8 mouse cellular contexts compared by ENCODE assay signal in genomic region chr11:4123922-4124321, GRCm38 (mm10). TPM values are rescaled to one million over a fixed set of nuclear protein-coding genes. Genes with fewer than 3 reads are reported as not detected.
DNase-seq lines count a peak whose midpoint lies in the region; ATAC-seq and TF ChIP-seq lines count a peak whose summit lies in the region.

No protein-coding gene starts in this region.

- H3K4me2 ChIP-seq in lung, embryonic 14.5 days = no peak overlapping the region

- H3K9me3 ChIP-seq in lung, embryonic 14.5 days (ENCODE audit: low read depth, low read length) = no peaks in the 10 kb centered on the region

- H3K4me1 ChIP-seq in cortical plate, adult 2 months (ENCODE audit: control insufficient read depth, insufficient read depth, low read length) = peaks cover 1% of the 10 kb centered on the region; the same call in 1 of the 2 replicates
- no peaks in the 10 kb centered on the region; the same call in 1 of the 2 replicates for H3K4me1 ChIP-seq in lung, embryonic 14.5 days (ENCODE audit: insufficient read depth)

- no peak overlapping the region for H3K9ac ChIP-seq in lung, embryonic 14.5 days

- H3K4me3 ChIP-seq in left cerebral cortex, adult 2 months = no peak overlapping the region
- no peak overlapping the region for H3K4me3 ChIP-seq in cortical plate, adult 2 months (ENCODE audit: insufficient read depth, low read length)
- no peak overlapping the region for H3K4me3 ChIP-seq in lung, embryonic 14.5 days (ENCODE audit: low read depth, low read length)

- WGBS in lung, embryonic 14.5 days = 60% methylated on average over 5 of the region's 5 CpGs

- intact Hi-C loops in left cerebral cortex, adult 2 months (cut with DNase I) = no loop called here
- intact Hi-C loops in left cerebral cortex, postnatal 36 days (cut with DNase I) = loop anchor here (5.0 kb wide), 2 partner anchors 37 to 72 kb away; no protein-coding TSS in a partner anchor

- peaks cover 3% of the 10 kb centered on the region; the same call in 1 of the 2 replicates for H3K27me3 ChIP-seq in lung, embryonic 14.5 days (ENCODE audit: insufficient read depth, low read length)

- no peak overlapping the region for H3K27ac ChIP-seq in left cerebral cortex, adult 2 months
- H3K27ac ChIP-seq in cortical plate, adult 2 months (ENCODE audit: insufficient read depth, low read length) = no peak overlapping the region
- no peak overlapping the region for H3K27ac ChIP-seq in lung, embryonic 14.5 days (ENCODE audit: low read depth)

- peak; percentile 67 for DNase-seq in CD4-positive, CD25-positive, alpha-beta regulatory T cell, adult 2 months (ENCODE audit: low read depth, low spot score)
- no peak for DNase-seq in left cerebral cortex, adult 2 months (ENCODE audit: extremely low spot score in 1 of 2, low spot score in 2 of 2)
- no peak for DNase-seq in left cerebral cortex, postnatal 36 days (ENCODE audit: low spot score in 2 of 2)
- DNase-seq in lung, embryonic 14.5 days = peak; percentile 56
- DNase-seq in thymus, postnatal 0 days (ENCODE audit: low spot score) = peak; percentile 51

- TF ChIP-seq POLR2A in cortical plate, adult 2 months (IDR thresholded peaks at IDR 0.05; ENCODE audit: extremely low read depth, insufficient read depth, low read length) = no peak

- H3K36me3 ChIP-seq in lung, embryonic 14.5 days (ENCODE audit: insufficient read depth) = no peaks in the 10 kb centered on the region

- no peak for ATAC-seq in CD4-positive, CD25-positive, alpha-beta regulatory T cell, adult 4 months
- no peak for ATAC-seq in lung, embryonic 14.5 days (ENCODE audit: insufficient read depth)
- no peak for ATAC-seq in inflammation-experienced regulatory T-cells, adult 6 months

- TF ChIP-seq CTCF in left cerebral cortex, adult 2 months (IDR thresholded peaks at IDR 0.05) = peak; percentile 78
- TF ChIP-seq CTCF in cortical plate, adult 2 months (IDR thresholded peaks at IDR 0.05; ENCODE audit: extremely low read depth, insufficient read depth, low read length) = peak; percentile 80
- peak; percentile 73 for TF ChIP-seq CTCF in lung, embryonic 14.5 days (IDR thresholded peaks at IDR 0.05; ENCODE audit: low read depth)

RNA-seq across cellular contexts. Expression of gene Sec14l2, which starts 0.7 kb away (rescaled TPM):
- 1 to 10 TPM in 1 of 2 experiments, under 1 TPM in 1; 0.71 to 3.8 TPM for polyA plus RNA-seq in CD4-positive, CD25-positive, alpha-beta regulatory T cell, adult 4 months (2017; shearing (Covaris generic))
- total RNA-seq in left cerebral cortex, adult 2 months (2021) = 10 to 100 TPM; 37.7 to 45.2 TPM
- 10 to 100 TPM; 35.0 to 35.4 TPM for total RNA-seq in left cerebral cortex, postnatal 36 days (2021)
- polyA plus RNA-seq in cortical plate, adult 2 months (2012; rRNA removed) = 40.1 and 42.9 TPM in 2 replicates
- polyA plus RNA-seq in lung, embryonic 14.5 days (2014; fragmentation: Nextera tagmentation; extraction: Ambion mirVana) = 1.5 and 1.9 TPM in 2 replicates
- polyA plus RNA-seq in thymus, postnatal 0 days (2015; fragmentation: Nextera tagmentation; extraction: Ambion mirVana) = 0.30 and 0.54 TPM in 2 replicates
- polyA plus RNA-seq in inflammation-experienced regulatory T-cells, adult 6 months (2017; shearing (Covaris generic)) = 1 to 10 TPM in 2 of 3 experiments, under 1 TPM in 1; 0.79 to 2.7 (median 1.3) TPM

RNA-seq across cellular contexts. Expression of gene Rnf215, which starts 11.1 kb away (rescaled TPM):
- polyA plus RNA-seq in CD4-positive, CD25-positive, alpha-beta regulatory T cell, adult 4 months (2017; shearing (Covaris generic)) = 10 to 100 TPM in 1 of 2 experiments, 1 to 10 TPM in 1; 7.3 to 11.2 TPM
- 10 to 100 TPM; 32.1 to 32.6 TPM for total RNA-seq in left cerebral cortex, adult 2 months (2021)
- total RNA-seq in left cerebral cortex, postnatal 36 days (2021) = 10 to 100 TPM; 28.8 to 35.9 TPM
- polyA plus RNA-seq in cortical plate, adult 2 months (2012; rRNA removed) = 34.9 and 36.5 TPM in 2 replicates
- 32.6 and 33.0 TPM in 2 replicates for polyA plus RNA-seq in lung, embryonic 14.5 days (2014; fragmentation: Nextera tagmentation; extraction: Ambion mirVana)
- 18.9 and 19.6 TPM in 2 replicates for polyA plus RNA-seq in thymus, postnatal 0 days (2015; fragmentation: Nextera tagmentation; extraction: Ambion mirVana)
- polyA plus RNA-seq in inflammation-experienced regulatory T-cells, adult 6 months (2017; shearing (Covaris generic)) = 10 to 100 TPM in 1 of 3 experiments, 1 to 10 TPM in 2; 7.5 to 10.4 (median 8.4) TPM

RNA-seq across cellular contexts. Expression of gene Mtfp1, which starts 28.7 kb away (rescaled TPM):
- polyA plus RNA-seq in CD4-positive, CD25-positive, alpha-beta regulatory T cell, adult 4 months (2017; shearing (Covaris generic)) = 1 to 10 TPM; 1.2 to 1.8 TPM
- 100 to 1,000 TPM in 1 of 2 experiments, 10 to 100 TPM in 1; 91.0 to 101 TPM for total RNA-seq in left cerebral cortex, adult 2 months (2021)
- 10 to 100 TPM; 90.9 to 94.5 TPM for total RNA-seq in left cerebral cortex, postnatal 36 days (2021)
- polyA plus RNA-seq in cortical plate, adult 2 months (2012; rRNA removed) = 82.5 and 92.9 TPM in 2 replicates
- 8.6 and 10.8 TPM in 2 replicates for polyA plus RNA-seq in lung, embryonic 14.5 days (2014; fragmentation: Nextera tagmentation; extraction: Ambion mirVana)
- 4.1 and 5.3 TPM in 2 replicates for polyA plus RNA-seq in thymus, postnatal 0 days (2015; fragmentation: Nextera tagmentation; extraction: Ambion mirVana)
- 1 to 10 TPM; 1.1 to 3.8 (median 3.2) TPM for polyA plus RNA-seq in inflammation-experienced regulatory T-cells, adult 6 months (2017; shearing (Covaris generic))

RNA-seq across cellular contexts. Expression of gene Ccdc157, which starts 36.2 kb away (rescaled TPM):
- polyA plus RNA-seq in CD4-positive, CD25-positive, alpha-beta regulatory T cell, adult 4 months (2017; shearing (Covaris generic)) = 1 to 10 TPM; 2.7 to 3.0 TPM
- total RNA-seq in left cerebral cortex, adult 2 months (2021) = 10 to 100 TPM; 16.4 to 17.9 TPM
- 10 to 100 TPM; 16.0 to 18.1 TPM for total RNA-seq in left cerebral cortex, postnatal 36 days (2021)
- 19.0 and 19.1 TPM in 2 replicates for polyA plus RNA-seq in cortical plate, adult 2 months (2012; rRNA removed)
- 5.3 and 6.6 TPM in 2 replicates for polyA plus RNA-seq in lung, embryonic 14.5 days (2014; fragmentation: Nextera tagmentation; extraction: Ambion mirVana)
- 2.0 and 2.2 TPM in 2 replicates for polyA plus RNA-seq in thymus, postnatal 0 days (2015; fragmentation: Nextera tagmentation; extraction: Ambion mirVana)
- 1 to 10 TPM; 1.5 to 2.9 (median 2.9) TPM for polyA plus RNA-seq in inflammation-experienced regulatory T-cells, adult 6 months (2017; shearing (Covaris generic))

RNA-seq across cellular contexts. Expression of gene Sf3a1, which starts 36.2 kb away (rescaled TPM):
- polyA plus RNA-seq in CD4-positive, CD25-positive, alpha-beta regulatory T cell, adult 4 months (2017; shearing (Covaris generic)) = 10 to 100 TPM; 57.5 to 68.2 TPM
- total RNA-seq in left cerebral cortex, adult 2 months (2021) = 10 to 100 TPM; 63.8 to 67.4 TPM
- total RNA-seq in left cerebral cortex, postnatal 36 days (2021) = 10 to 100 TPM; 61.3 to 65.3 TPM
- 38.8 and 39.0 TPM in 2 replicates for polyA plus RNA-seq in cortical plate, adult 2 months (2012; rRNA removed)
- 64.1 and 68.7 TPM in 2 replicates for polyA plus RNA-seq in lung, embryonic 14.5 days (2014; fragmentation: Nextera tagmentation; extraction: Ambion mirVana)
- 35.4 and 42.0 TPM in 2 replicates for polyA plus RNA-seq in thymus, postnatal 0 days (2015; fragmentation: Nextera tagmentation; extraction: Ambion mirVana)
- polyA plus RNA-seq in inflammation-experienced regulatory T-cells, adult 6 months (2017; shearing (Covaris generic)) = 10 to 100 TPM; 54.2 to 71.2 (median 66.6) TPM

Comparison
In these comparisons a context has a peak if more than half of its experiments do, and no peak if none do; other contexts are left out.
1. DNase-seq: peak in CD4-positive, CD25-positive, alpha-beta regulatory T cell, adult 2 months (single experiment), lung, embryonic 14.5 days (single experiment) and thymus, postnatal 0 days (single experiment); none in left cerebral cortex, adult 2 months (0 of 2) and left cerebral cortex, postnatal 36 days (0 of 2).
2. Peak in every context shown above with its lines, with median percentiles within 50 percentile points of each other: CTCF ChIP-seq.